Mouse (Mus musculus) kidney, adult 11 months (tissue): ENCODE results near the gene 1700001O22Rik.
A peak's percentile ranks its signal among the peaks of the same experiment; 100 is the strongest.

ENCODE experiments used
- DNase-seq: peaks from one replicate; pipeline ENCODE4 v3.0.0; 2022

Gene 1700001O22Rik

DNA sequence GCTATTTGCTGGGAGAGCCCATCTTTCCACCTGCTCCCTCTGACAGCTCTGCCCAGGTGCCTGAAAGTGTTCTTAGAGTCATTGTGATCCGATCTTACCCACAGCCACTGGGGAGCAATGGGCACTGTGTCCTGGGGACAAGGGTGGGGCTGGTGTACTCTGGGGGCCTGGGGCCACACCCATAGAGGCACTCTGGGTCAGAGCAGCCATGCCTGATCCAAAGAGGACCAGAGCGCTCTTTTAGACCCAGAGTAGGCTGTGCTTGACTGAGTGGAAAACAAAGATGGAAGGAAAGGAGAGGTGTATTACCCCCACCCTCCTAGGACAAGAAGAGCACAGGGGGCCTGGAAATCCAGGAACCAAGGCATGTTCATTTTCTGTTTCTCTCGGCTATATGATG, at the start of gene 1700001O22Rik:
Gene 1700001O22Rik, minus strand, starts transcription at position 58 of the 400 bp plus-strand sequence.
- no peak for DNase-seq

GRCm38 (mm10) chr2:30852771-30853313, 49.4 kb upstream of the 1700001O22Rik start:
- no peak for DNase-seq

DNA sequence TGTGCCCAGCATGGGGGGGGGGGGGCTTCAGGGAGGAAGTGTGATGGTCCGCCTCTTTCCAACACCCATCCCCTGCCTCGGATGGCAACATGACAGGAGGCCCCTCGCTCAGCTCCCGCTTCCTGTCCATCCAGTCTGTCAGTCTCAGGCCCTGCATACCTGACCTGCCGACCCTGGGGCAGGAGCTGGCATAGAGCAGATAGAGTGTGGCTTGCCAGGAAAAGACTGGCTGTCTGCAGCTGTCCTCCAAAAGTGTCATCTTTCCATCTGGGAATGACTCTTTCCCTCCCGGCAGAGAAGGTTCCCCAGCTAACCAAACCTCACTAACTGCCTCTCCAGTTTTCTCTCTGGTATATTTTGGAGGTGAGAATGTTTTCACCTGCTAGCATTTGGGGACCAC, 47.1 kb upstream of the 1700001O22Rik start:
- DNase-seq = no peak

DNA sequence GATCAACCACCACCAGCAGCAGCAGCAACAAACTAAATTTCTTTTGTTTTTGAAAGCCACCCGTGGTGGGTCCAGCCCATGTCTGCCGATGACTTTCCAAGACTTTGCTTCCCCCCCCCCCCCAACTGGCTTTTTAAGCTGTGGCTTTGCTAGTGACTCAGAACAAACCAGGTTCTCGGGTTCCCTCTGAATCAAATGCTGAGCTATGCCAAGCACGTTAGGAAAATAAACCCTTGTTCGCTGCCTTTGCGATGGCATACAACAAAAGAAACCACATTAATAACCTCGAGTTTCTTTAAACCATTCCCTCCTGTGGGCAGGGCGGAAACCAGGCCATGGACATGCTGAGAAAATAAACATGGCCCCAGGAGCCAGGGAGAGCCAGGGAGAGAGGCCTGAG, 44.7 kb upstream of the 1700001O22Rik start:
- DNase-seq = no peak

DNA sequence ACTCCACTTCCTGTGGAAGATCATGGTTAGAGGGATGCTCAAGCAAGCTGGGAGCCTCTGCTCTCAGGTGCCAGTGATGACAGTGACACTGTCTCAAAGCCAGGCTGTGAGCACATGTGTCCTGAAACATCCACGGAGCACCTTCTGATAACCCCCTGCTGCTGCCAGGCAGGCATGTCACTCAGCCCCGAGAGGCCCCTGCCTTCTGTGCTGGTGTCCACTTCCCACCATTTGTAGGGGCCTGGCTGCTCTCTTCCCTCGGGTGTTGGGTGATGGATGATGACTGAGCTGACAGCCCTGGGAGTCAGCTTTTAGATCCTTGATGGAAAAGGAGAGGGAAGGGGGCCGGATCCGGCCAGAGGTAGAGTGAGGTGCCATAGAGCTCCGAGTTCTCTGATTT, 43.3 kb upstream of the 1700001O22Rik start:
- DNase-seq = no peak

DNA sequence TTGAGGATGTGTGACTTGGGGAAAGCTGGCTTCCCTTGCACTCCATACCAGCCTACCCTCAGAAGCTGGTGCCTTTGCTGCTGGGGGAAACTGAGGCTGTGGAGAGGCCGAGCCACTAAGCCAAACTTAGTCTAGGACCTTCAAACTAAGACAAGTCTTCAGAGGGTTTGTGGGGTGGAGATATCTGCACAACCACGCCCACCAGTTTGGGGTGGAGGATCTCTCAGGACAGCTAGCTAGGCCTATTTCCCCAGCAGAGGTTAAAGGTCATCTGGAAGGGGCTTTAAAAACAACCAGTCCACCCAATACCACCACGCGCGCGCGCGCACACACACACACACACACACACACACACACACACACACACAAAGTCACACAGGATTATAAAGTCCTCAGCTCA, 42.8 kb upstream of the 1700001O22Rik start:
- no peak for DNase-seq

GRCm38 (mm10) chr2:30845152-30846070, 42.0 kb upstream of the 1700001O22Rik start:
- no peak for DNase-seq

DNA sequence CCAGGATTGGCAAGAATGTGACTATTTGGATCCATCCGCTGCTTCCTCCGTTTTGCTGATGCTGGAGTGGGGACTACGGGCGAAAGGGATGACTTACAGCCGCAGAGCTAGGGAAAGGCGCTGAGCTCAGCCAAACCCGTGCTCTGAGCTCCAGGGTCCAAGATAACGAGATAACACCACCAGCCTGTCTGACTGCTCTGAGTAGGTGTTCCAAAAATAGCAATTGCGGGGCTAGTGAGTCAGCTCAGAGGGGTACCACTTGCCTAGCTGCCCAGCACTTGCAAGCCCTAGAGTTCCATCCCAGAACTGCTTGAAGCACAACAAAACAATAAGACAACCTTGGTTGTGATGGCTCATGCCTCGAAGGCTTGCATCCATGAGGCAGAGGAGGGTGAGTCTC, 39.2 kb upstream of the 1700001O22Rik start:
- DNase-seq = no peak

DNA sequence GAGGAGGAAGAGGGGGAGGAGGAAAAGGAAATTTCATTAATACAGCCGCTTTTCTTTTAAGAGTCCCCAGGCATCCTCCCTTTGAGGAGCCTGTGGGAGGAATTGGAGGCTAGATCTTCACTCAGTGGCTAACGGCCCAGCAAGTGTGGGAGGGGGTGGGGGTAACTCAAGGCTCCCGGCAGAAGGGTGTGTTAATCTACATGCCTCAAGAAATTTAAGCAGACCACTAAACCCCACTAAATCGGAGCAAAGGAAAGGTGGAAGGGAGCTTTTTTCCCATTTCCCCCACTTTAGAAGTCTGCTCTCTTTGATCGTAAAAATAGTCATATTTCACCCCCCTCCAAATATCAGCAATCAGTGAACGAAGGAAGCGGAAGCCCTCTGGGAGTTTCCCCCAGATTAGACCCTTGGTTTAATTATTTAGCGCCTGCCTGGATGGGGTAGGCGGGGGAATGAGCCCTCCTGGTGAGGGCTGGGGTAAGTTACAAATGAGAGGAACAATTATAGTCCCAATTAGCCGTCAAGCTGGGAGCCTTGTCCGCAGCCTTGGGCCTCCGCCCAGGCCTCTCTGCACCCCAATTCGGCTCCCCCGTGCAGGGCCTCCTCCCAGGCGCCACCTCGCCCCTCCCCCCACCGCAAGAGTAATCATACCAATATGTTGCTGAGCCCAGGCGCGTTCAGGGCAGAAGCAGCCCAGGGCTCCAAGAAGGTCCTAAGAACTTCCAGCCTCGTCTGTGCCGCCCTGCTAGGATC, 33.0 kb upstream of the 1700001O22Rik start:
- no peak for DNase-seq

GRCm38 (mm10) chr2:30834373-30835022, 31.0 kb upstream of the 1700001O22Rik start, which contains the start of gene Prrx2:
Gene Prrx2, plus strand, starts transcription at chr2:30834972.
- no peak for DNase-seq

DNA sequence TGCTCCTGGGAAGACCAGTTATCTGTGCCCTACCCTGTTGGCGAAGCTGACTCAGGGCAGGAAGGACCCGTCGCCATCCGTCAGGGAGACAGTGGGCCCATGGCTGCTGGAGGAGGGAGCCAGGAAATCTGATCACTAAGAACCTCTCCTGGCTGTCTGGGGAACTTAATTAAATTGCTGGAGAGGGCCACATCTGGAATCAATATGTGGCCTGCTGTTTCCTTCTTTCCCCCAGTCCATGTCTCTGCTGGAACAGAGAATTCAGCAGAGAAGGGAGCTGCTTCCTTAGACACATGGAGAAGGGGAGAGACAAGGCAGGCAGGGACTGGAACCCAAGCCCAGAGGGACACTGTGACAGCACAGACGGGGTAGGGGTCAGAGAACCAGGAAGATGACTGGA, 30.2 kb upstream of the 1700001O22Rik start:
- DNase-seq = no peak

DNA sequence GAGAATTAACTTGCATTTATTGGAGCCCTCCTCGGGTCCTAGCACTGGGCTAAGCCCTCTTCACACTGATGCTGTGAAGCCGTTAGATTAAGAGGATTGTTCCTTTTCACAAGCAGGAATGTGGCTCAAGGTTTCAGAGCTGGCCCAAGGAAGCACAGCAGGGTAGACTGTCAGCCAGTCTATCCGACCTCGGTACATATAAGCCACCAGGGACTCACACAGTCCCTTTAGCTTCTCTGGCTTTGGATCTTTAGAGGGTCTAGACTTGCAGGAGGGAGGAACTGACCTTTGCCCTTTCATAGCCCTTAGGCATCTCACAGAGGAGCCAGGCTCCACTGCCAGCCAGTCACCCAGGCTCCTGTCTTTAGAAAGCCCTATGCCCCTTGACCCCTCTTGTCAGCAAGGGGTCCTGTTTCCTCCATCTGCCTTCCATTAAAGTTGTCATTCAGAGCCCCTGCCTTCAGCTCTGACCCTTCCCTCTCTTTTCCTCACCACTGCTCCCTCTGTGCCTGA, 26.9 kb upstream of the 1700001O22Rik start, which contains the start of gene Asb6:
Gene Asb6, minus strand, starts transcription at position 51 of the 513 bp plus-strand sequence.
- DNase-seq = no peak

- no peak for DNase-seq
Observed at GRCm38 (mm10) chr2:30829315-30829714, 25.9 kb upstream of the 1700001O22Rik start.

DNA sequence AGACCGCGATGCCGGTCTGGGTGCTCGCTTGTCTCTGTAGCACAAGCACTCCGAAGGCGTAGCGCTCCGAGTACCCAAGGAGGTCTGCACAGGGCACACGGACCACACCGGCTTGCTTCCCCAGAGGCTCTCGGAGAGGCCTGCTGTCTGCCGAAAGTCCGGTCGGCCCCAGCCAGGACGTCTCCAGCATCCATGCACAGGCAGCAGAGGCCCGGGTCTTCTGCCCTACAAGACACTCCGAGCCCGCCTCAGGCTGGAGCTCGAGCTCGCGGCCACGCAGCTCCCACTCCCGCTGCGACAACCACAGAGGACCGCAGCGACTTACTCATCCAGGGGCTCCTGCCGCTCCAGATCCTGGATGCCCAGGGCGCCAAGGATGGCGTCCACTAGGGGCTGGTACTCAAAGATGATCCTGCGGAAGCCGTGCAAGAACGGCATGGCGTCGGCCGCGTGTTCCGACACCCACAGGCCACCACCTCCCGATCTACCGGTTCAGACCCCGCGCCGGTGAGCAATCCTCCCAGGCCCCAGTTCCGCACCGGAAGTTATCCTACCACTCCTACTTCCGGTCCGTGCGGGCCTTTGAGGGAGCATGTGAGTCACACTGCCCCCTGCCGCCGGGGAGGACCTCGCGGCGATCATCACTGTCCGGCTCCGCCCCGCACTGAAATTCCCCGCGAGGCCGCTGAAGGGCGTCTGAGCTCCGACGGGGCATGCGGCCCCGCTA, 24.5 kb upstream of the 1700001O22Rik start:
- peak; percentile 86 for DNase-seq

GRCm38 (mm10) chr2:30826825-30827748, 23.6 kb upstream of the 1700001O22Rik start:
- DNase-seq = peak; percentile 40

- peak; percentile 66 for DNase-seq
Observed at GRCm38 (mm10) chr2:30823385-30824153, 20.1 kb upstream of the 1700001O22Rik start.

- no peak for DNase-seq
Observed at GRCm38 (mm10) chr2:30822460-30822859, 19.0 kb upstream of the 1700001O22Rik start.

GRCm38 (mm10) chr2:30821073-30821472, 17.6 kb upstream of the 1700001O22Rik start:
- DNase-seq = no peak

- DNase-seq = no peak
Observed at GRCm38 (mm10) chr2:30819873-30820272, 16.4 kb upstream of the 1700001O22Rik start.

DNA sequence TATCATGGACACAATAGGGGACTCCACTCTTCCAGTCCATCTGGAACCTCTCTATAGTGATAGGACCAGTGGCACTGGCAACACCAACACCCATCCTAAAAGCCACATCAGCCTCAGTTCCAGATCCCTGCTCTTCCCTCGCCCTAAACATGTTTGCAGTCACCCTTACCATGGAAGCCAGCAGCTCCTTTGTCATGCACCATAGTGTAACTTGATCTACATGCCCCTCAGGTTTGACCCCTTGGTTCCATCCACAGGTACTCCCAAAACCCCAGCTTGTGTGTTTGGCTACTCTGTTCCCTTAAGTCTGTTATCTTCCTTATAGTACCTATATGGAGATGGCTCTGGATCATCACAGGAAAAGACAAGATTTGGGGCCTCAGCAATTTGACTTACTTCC, 12.9 kb upstream of the 1700001O22Rik start:
- DNase-seq = no peak
